Mouse (Mus musculus) cerebellum, adult 18-20 months (tissue): Measurements from ENCODE around the gene Igdcc4.
A peak's percentile ranks its signal among the peaks of the same experiment; 100 is the strongest.

Experiments
- DNase-seq, 2 experiments: peaks; one replicate each; pipeline ENCODE4 v3.0.0; 2021

The Igdcc4 gene

DNA sequence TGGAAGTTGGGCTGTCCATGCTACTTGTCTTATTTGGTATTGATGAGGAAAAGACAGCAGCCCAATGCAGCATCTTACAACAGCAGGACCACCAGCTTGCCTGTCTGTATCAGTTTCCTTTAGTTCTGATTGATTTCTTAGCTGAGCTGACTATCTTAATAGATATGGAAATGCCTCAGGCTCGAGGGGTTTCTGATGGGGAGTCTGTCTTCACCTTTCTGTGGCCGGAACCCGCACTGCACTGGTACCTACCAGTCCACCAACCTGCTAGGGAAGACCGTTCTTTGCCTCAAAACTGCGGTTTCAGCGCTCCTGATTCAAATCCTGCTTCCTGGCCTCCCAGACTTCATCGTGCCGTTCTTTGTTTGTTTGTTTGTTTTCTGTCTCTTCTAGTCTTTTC is 60.6 kb downstream of the Igdcc4 start:
- DNase-seq = no peak

GRCm38 (mm10) chr9:65162711-65163639 is 61.7 kb downstream of the Igdcc4 start:
- peak in 1 of 2 experiments; percentile 28 for DNase-seq

DNA sequence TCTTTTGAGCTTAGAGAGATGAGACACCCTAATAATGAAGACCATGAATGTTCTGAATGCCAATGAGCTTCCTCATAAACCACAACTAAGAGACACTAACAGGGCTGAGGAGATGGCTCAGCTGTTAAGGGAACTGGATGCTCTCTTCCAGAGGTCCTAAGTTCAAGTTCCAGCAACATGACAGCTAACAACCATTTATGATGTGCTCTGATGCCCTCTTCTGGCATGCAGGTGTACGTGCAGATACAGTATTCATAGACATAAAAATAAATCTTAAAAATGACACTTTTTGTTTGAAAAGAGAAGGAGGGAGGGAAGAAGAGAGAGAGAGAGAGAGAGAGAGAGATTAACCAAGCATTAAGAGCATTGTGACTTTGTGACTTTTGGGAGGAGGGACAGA is 63.6 kb downstream of the Igdcc4 start:
- DNase-seq = no peak

- DNase-seq = no peak
Observed at GRCm38 (mm10) chr9:65166386-65166785, 65.1 kb downstream of the Igdcc4 start.

- no peak for DNase-seq
Observed at GRCm38 (mm10) chr9:65168534-65168933, 67.2 kb downstream of the Igdcc4 start.

- no peak for DNase-seq
Observed at GRCm38 (mm10) chr9:65168952-65169351, 67.7 kb downstream of the Igdcc4 start.

GRCm38 (mm10) chr9:65172654-65173053 is 71.4 kb downstream of the Igdcc4 start:
- DNase-seq = no peak

- no peak for DNase-seq
Observed at GRCm38 (mm10) chr9:65175234-65175938, 74.1 kb downstream of the Igdcc4 start.

DNA sequence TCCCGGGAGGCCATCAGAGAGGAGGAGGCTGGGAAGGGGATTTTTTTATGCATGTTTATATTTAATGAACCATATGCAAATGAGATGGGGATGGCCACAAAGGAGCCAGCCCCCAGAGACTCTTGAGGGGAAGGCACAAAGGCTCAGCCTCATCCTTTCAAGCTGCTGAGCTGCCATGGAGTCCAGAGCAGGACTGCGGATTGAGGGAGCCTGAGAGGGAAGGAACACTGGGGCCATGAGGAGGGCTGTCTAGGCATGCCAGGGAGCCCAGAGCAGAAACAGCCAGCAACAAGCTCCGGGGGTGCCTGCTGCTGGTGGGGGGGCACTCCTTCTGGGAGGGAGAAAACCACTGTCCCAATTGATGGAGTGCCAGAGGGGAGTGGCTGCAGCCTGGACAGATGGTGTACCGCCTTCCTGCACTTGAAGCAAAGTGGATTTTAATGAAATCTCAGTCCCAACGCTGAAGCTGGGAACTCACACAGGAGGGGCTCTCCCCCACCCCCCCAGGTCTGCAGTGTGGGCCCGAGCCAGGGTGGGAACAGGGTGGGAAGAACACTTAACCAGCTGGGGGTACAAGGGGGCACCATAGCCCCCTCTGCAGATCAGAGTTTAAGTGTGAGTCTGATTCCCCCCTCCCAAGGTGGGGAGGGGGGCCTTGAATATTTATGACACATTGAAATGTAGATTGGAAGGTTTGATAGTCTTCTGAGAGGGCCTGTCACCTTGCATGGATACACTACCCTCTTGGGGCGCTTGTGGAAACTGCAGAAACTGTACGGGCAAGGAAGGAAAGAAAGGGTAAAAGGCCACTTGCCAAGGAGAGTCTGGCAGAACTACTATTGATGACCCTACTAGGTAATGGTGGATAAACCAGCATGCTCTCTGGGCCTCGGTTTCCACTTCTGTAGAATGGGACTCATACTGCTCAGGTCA is 74.9 kb downstream of the Igdcc4 start:
- DNase-seq = no peak

DNA sequence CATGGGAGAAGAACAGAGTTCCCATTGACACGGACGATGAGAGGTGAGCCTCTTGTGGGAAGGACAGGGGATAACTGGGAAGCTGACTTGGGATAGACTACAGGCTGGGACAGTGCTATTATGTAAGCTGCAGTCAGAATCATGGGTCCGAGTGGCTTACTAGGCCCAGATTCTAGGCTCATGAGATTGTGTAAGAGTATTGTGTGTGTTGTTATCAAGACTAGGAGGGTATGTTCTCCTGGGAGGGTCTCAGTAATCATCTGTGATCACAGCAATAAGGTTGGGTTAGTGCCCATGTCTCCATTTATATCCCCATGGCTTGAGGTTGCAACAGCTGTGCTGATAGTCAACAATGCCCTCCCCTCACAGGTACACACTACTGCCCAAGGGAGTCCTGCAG is 76.2 kb downstream of the Igdcc4 start:
- no peak for DNase-seq

DNA sequence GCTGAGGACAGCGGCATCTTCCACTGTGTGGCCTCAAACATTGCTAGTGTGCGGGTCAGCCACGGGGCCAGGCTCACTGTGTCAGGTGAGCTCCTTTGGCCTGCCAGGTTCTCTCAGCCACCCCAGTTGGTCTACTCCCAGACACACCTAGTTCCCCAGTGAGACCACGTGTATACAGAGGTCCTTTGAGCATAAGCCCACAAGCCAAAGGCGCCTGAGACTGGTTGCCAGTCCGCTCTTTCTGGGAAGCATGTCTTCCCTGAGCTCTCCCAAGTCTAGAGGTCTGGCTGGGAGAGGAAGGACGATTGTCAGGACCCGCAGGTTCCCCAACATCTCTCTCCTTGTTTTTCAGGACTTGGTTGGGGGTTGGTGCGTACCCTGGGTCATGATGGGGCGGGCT is 76.6 kb downstream of the Igdcc4 start:
- DNase-seq = no peak

DNA sequence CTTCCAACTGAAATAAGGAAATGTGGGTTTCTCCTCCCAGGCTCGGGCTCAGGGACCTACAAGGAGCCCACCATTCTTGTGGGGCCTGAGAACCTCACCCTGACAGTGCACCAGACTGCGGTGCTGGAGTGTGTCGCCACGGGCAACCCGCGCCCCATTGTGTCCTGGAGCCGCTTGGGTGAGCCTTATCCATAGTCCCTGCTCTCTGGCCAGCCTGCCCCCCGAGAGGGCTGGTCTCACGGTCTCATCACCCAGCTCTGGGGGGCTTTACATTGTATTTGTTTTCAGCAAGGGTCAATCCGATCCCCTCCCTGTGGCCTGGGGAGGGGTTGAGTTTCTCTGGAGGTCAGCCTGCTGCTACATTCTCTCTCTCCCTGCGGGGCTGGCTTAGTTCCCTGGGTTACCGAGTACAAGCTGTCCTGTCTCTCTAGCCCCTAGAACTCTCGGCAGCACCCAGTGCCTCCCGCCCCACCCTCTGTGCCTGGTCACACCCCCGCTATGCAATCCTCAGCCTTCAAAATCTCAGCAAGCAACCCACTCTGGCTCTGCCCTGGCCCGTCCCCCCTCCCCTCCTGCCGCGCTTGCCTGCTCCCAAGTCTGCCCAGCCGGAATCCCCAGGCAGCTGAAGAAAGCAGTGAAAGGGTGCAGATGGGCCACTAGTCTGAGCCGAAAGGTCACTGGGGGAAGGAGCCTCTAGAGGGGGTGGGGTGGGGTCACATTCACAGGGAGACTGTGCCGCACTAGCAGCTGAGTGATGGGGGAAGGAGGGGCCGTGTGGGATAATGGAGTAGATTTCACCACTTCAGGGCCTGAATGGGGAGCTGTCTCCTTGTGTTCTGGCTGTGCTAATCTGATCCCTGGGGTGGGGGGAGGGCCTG is 77.3 kb downstream of the Igdcc4 start:
- DNase-seq = peak in 1 of 2 experiments; percentile 41

GRCm38 (mm10) chr9:65179817-65180624 is 78.7 kb downstream of the Igdcc4 start:
- no peak for DNase-seq
